Mouse (Mus musculus) yolk sac, embryonic 10.5 days (tissue): ENCODE data around the gene Gm20741.

Experiments used
- DNase-seq: peaks from one replicate; pipeline ENCODE4 v3.0.0-alpha.2; 2017; ENCODE audit warnings: low spot score

Gm20741 gene

DNA sequence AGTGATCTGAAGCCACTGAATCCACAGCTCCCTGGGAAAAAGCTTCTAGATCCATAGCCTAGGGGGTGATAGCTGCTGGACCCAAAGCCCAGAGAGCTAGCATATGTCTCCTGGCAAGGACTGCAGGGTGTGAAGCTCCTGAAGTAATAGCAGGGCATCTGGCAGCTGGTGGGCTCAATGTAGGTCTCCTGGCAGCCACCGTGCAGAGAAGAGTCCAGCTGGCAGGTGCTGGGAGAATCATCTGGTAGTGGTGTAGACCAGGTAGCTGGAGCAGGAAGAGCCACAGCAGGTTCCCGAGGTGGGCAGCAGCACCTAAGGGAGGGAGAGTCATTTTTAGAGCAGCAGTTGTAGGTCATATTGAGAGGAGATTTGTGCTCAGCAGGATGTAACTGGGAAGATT lies at the start of gene Gm20741:
Gm20741 (minus strand) TSS at position 394 of the 400 bp plus-strand sequence.
- DNase-seq: no peak

DNA sequence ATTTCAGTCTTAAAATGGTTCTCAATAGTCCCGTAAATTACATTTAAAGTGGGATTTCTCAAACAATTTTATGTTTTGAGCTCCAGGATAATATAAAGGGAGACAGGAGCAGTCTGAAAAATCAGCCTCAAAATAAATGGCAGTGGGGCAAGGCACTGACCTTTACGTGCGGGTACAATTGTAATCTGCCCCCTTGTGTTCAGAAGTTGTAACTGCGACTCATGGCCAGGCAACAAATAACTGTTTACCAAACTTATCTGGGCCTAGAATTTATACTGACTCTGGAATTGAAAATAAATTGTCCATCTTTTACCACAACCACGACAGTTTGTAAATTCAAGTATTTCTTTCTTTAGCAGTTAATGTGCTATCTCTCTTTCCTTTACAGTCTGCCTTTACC lies 39.4 kb upstream of the Gm20741 start:
- DNase-seq: no peak

GRCm38 (mm10) chr16:88848558-88848957 lies 36.5 kb upstream of the Gm20741 start:
- DNase-seq: no peak

- no peak for DNase-seq
Measured at GRCm38 (mm10) chr16:88847363-88847762, 35.3 kb upstream of the Gm20741 start.

DNA sequence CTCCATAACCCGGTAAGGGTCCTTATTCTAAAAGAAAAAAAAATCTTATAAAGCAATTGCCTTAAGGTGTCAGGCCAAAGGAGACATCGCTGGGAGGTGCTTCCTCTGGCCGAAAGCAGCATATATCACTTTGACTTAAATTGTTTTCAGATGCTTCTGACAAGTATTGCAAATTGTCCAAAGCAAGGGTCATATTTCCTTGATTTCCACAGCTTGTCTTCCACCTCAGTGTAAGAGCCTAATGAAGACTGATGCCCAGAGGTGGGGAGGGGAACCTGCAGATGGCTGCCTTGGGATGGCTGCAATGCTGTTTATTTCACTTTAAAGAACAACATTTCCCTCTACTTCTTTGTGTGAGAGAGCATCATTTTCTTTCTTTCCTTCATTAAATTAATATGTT lies 15.0 kb upstream of the Gm20741 start:
- no peak for DNase-seq

- DNase-seq: no peak
Measured at GRCm38 (mm10) chr16:88826095-88826652, 14.2 kb upstream of the Gm20741 start, which contains the start of gene Krtap14. Krtap14 (minus strand) TSS chr16:88826145.

DNA sequence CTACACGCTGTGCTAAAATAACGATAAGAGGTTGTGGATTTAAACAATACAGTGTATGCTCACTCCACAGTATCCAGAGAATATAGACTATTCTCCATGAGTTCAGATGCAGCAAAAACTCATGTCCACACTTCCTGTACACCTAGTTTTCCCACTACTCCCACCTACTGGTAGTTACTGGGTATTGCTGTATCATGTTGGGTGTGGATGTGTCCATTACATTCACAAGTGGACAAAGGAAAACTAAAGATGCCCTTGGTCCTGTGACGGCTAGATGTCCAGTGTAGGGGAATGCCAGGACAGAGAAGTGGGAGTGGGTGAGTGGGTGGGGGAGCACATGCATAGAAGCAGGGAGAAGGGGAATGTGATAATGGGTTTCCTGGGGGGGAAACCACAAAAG lies 11.7 kb upstream of the Gm20741 start:
- DNase-seq: no peak

DNA sequence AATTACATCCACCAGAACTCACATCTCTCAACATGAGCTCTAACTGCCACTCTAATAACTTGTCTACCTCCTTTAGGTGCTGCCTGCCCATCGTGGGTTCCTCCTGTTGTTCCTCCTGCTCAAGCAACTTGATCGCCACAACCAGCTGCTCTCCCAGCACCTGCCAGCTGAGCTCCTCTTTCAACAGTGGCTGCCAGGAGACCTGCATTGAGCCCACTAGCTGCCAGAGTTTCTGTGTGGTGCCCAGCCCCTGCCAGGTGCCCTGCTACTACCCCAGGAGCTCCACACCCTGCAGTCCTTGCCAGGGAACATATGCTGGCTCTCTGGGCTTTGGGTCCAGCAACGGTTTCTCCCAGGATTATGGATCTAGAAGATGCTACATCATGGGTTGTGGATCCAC lies 8.0 kb upstream of the Gm20741 start, which contains the start of gene Krtap15:
Krtap15 (plus strand) TSS at position 150 of the 400 bp plus-strand sequence.
- DNase-seq: no peak

DNA sequence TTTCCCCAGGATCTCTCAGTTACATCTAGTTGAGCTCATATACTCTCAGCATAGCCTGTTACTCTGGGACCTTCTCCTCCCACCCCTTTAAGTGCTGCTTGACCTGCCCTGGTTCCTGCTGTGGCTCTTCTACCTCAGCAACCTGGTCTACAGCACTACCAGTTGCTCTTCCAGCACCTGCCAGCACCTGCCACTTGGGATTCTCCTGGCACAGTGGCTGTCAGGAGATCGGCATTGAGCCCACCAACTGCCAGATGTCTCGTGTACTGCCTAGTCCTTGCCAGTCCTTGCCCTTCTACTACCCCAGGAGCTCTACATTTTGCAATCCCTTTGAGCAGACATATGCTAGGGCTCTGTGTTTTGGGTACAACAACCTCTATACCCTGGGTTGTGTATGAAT lies 25.2 kb downstream of the Gm20741 start:
- no peak for DNase-seq

GRCm38 (mm10) chr16:88777596-88777995 lies 34.4 kb downstream of the Gm20741 start, which contains the start of gene Gm5965:
Gm5965 (plus strand) TSS chr16:88777896.
- DNase-seq: no peak

DNA sequence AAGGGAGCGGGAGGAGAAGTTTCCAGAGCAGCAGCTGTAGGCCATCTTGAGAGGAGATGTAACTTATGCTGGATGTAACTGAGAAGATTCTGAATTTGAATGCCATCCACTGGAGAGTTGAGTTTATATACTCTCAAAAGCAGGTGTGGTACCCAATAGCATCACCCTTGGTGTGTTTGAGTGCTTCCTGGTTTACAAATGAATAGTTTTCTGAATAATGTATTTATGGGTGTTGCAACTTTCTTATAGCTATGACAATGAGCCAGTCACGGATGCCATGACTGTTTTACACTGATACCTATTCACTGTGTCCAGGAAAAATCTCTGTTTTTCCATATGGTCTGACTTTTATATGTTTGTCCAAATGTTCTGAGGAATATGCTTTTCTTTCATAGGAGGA lies 37.9 kb downstream of the Gm20741 start, which contains the start of gene 2310057N15Rik:
2310057N15Rik (minus strand) TSS at position 101 of the 400 bp plus-strand sequence.
- DNase-seq: no peak
